Mouse (Mus musculus) heart, embryonic 11.5 days (tissue): ENCODE measurements around the gene Prkca. TPM values are rescaled to one million over a fixed set of nuclear protein-coding genes. Genes with fewer than 3 reads are reported as not detected.

Source experiments
- ATAC-seq: fragments of 200-750 bp; cut with Nextera tagmentation; replicated peaks from 2 replicates; pipeline ENCODE4 v1.8.0; 2017; ENCODE audit warnings: moderate library complexity; ENCODE audit not compliant: insufficient number of reproducible peaks, low FRiP score, low TSS enrichment
- H3K27ac ChIP-seq: fragments of 300-500 bp; sonication (generic); 2 replicates; pipeline ENCODE4 v1.5.1; 2014; ENCODE audit warnings: mild to moderate bottlenecking, low read depth, low read length
- H3K27me3 ChIP-seq: fragments of 300-500 bp; sonication (generic); 2 replicates; pipeline ENCODE4 v1.6.1; 2014; ENCODE audit warnings: mild to moderate bottlenecking, low read length, mixed read lengths; ENCODE audit not compliant: control insufficient read depth, insufficient read depth
- H3K36me3 ChIP-seq: fragments of 300-500 bp; sonication (generic); 2 replicates; pipeline ENCODE4 v1.6.1; 2014; ENCODE audit warnings: mild to moderate bottlenecking, low read length, moderate library complexity, mixed read lengths; ENCODE audit not compliant: control insufficient read depth, insufficient read depth
- H3K4me1 ChIP-seq: fragments of 300-500 bp; sonication (generic); 2 replicates; pipeline ENCODE4 v1.6.1; 2014; ENCODE audit warnings: low read length; ENCODE audit not compliant: control insufficient read depth, insufficient read depth
- H3K4me2 ChIP-seq: fragments of 300-500 bp; sonication (generic); 2 replicates; pipeline ENCODE4 v1.6.1; 2014; ENCODE audit warnings: mild to moderate bottlenecking, moderate library complexity
- H3K4me3 ChIP-seq: fragments of 300-500 bp; sonication (generic); 2 replicates; pipeline ENCODE4 v1.5.1; 2014; ENCODE audit warnings: low read depth, low read length
- H3K9ac ChIP-seq: fragments of 300-500 bp; sonication (generic); 2 replicates; pipeline ENCODE4 v1.6.1; 2014; ENCODE audit warnings: mild to moderate bottlenecking, low read depth, low read length, moderate library complexity
- H3K9me3 ChIP-seq: fragments of 300-500 bp; sonication (generic); replicated peaks from 2 replicates; pipeline ENCODE4 v1.6.1; 2016; ENCODE audit warnings: low read length; ENCODE audit not compliant: control insufficient read depth
- WGBS: fragments of 180-500 bp; shearing (Covaris S2); extraction: QIAGEN DNeasy Blood & Tissue Kit; methylation state at CpG from one replicate; pipeline ENCODE4 v1.1.7; 2014; ENCODE audit not compliant: insufficient replicate concordance; 5-methylcytosine and 5-hydroxymethylcytosine counted together
- polyA plus RNA-seq: library from polyadenylated mRNA; unstranded; fragments of >200 nt; fragmentation: Nextera tagmentation; extraction: Ambion mirVana; gene quantifications from 2 replicates; pipeline ENCODE4 v1.2.1, GENCODE M21; 2014

Prkca gene
- polyA plus RNA-seq, 1 experiment from 2014 or later = 16.9 TPM

GRCm38 (mm10) chr11:108312516-108312915 lies 31.2 kb downstream of the Prkca start:
- Histone ChIP-seq H3K9ac (no peak overlapping the region), H3K9me3 (no peaks in the 10 kb centered on the region), H3K27me3 (no peaks in the 10 kb centered on the region), H3K4me1 (peaks cover 8% of the 10 kb centered on the region), H3K27ac (no peak overlapping the region), H3K4me2 (no peak overlapping the region), H3K4me3 (no peak overlapping the region), H3K36me3 (no peaks in the 10 kb centered on the region)
- 76% methylated on average over 5 of the region's 5 CpGs for whole genome bisulfite sequencing
- no peak for ATAC-seq

GRCm38 (mm10) chr11:108311912-108312311 lies 31.8 kb downstream of the Prkca start:
- Histone ChIP-seq H3K36me3 (no peaks in the 10 kb centered on the region), H3K4me1 (peaks cover 13% of the 10 kb centered on the region), H3K9ac (no peak overlapping the region), H3K27ac (no peak overlapping the region), H3K4me2 (no peak overlapping the region), H3K4me3 (no peak overlapping the region), H3K27me3 (no peaks in the 10 kb centered on the region), H3K9me3 (no peaks in the 10 kb centered on the region)
- 44% methylated on average over 2 of the region's 2 CpGs for WGBS
- ATAC-seq = no peak

GRCm38 (mm10) chr11:108309791-108310190 lies 33.9 kb downstream of the Prkca start:
- Histone ChIP-seq H3K36me3 (no peaks in the 10 kb centered on the region), H3K27me3 (no peaks in the 10 kb centered on the region), H3K4me3 (no peak overlapping the region), H3K4me2 (no peak overlapping the region), H3K27ac (no peak overlapping the region), H3K9ac (no peak overlapping the region), H3K4me1 (peaks cover 15% of the 10 kb centered on the region), H3K9me3 (no peaks in the 10 kb centered on the region)
- WGBS = 92% methylated on average over 5 of the region's 5 CpGs
- ATAC-seq = no peak

- ATAC-seq = no peak
- Histone ChIP-seq H3K9me3 (no peaks in the 10 kb centered on the region), H3K27me3 (no peaks in the 10 kb centered on the region), H3K4me3 (no peak overlapping the region), H3K36me3 (no peaks in the 10 kb centered on the region), H3K4me1 (peaks cover 11% of the 10 kb centered on the region; the same call in 1 of the 2 replicates), H3K4me2 (no peak overlapping the region), H3K9ac (no peak overlapping the region), H3K27ac (no peak overlapping the region)
- WGBS = 94% methylated on average over 5 of the region's 5 CpGs
Observed at GRCm38 (mm10) chr11:108308253-108308652, 35.5 kb downstream of the Prkca start.

GRCm38 (mm10) chr11:108307258-108307657 lies 36.5 kb downstream of the Prkca start:
- Histone ChIP-seq H3K4me3 (no peak overlapping the region), H3K27ac (no peak overlapping the region), H3K4me1 (peaks cover 11% of the 10 kb centered on the region; the same call in 1 of the 2 replicates), H3K27me3 (no peaks in the 10 kb centered on the region), H3K9ac (no peak overlapping the region), H3K36me3 (no peaks in the 10 kb centered on the region), H3K4me2 (no peak overlapping the region), H3K9me3 (no peaks in the 10 kb centered on the region)
- no peak for ATAC-seq
- WGBS = 48% methylated on average over 7 of the region's 7 CpGs

GRCm38 (mm10) chr11:108303787-108304186 lies 39.9 kb downstream of the Prkca start:
- no peaks in the 10 kb centered on the region for H3K27me3 ChIP-seq
- 92% methylated on average over 4 of the region's 4 CpGs for WGBS
- no peaks in the 10 kb centered on the region for H3K36me3 ChIP-seq
- H3K4me2 ChIP-seq = no peak overlapping the region
- H3K4me1 ChIP-seq = peaks cover 10% of the 10 kb centered on the region; the same call in 1 of the 2 replicates
- no peaks in the 10 kb centered on the region for H3K9me3 ChIP-seq
- no peak overlapping the region for H3K4me3 ChIP-seq
- ATAC-seq = no peak
- H3K9ac ChIP-seq = no peak overlapping the region
- H3K27ac ChIP-seq = no peak overlapping the region

GRCm38 (mm10) chr11:108301796-108302490 lies 41.8 kb downstream of the Prkca start:
- no peaks in the 10 kb centered on the region for H3K9me3 ChIP-seq
- H3K4me1 ChIP-seq = peaks cover 4% of the 10 kb centered on the region; the same call in 1 of the 2 replicates
- no peak overlapping the region for H3K27ac ChIP-seq
- no peak for ATAC-seq
- H3K9ac ChIP-seq = no peak overlapping the region
- H3K27me3 ChIP-seq = no peaks in the 10 kb centered on the region
- H3K36me3 ChIP-seq = no peaks in the 10 kb centered on the region
- H3K4me2 ChIP-seq = no peak overlapping the region
- no peak overlapping the region for H3K4me3 ChIP-seq
- 77% methylated on average over 10 of the region's 10 CpGs for WGBS

- Histone ChIP-seq H3K4me1 (0 out of 2 replicates have a peak, but pooled peaks cover 2% of the 10 kb centered on the region), H3K27ac (no peak overlapping the region), H3K4me3 (no peak overlapping the region), H3K27me3 (no peaks in the 10 kb centered on the region), H3K9ac (no peak overlapping the region), H3K9me3 (no peaks in the 10 kb centered on the region), H3K36me3 (no peaks in the 10 kb centered on the region), H3K4me2 (no peak overlapping the region)
- ATAC-seq = no peak
- 88% methylated on average over 6 of the region's 6 CpGs for WGBS
Observed at GRCm38 (mm10) chr11:108301036-108301435, 42.7 kb downstream of the Prkca start.

GRCm38 (mm10) chr11:108300443-108300842 lies 43.3 kb downstream of the Prkca start:
- 86% methylated on average over 1 of the region's 1 CpGs for WGBS
- Histone ChIP-seq H3K4me1 (0 out of 2 replicates have a peak, but pooled peaks cover 2% of the 10 kb centered on the region), H3K27me3 (no peaks in the 10 kb centered on the region), H3K36me3 (no peaks in the 10 kb centered on the region), H3K4me2 (no peak overlapping the region), H3K9ac (no peak overlapping the region), H3K27ac (no peak overlapping the region), H3K9me3 (no peaks in the 10 kb centered on the region), H3K4me3 (no peak overlapping the region)
- ATAC-seq = no peak
